Mouse (Mus musculus) hindlimb bud, embryonic 11.5 days (tissue): Measurements from ENCODE around the gene Slco4a1.

Source experiments
- DNase-seq: peaks from one replicate; pipeline ENCODE4 v3.0.0-alpha.2; 2012; ENCODE audit warnings: low read depth, low spot score; ENCODE audit errors: extremely low spot score

The Slco4a1 gene

GRCm38 (mm10) chr2:180501217-180501967 is 45.3 kb downstream of the Slco4a1 start:
- no peak for DNase-seq

GRCm38 (mm10) chr2:180506281-180506680 is 50.2 kb downstream of the Slco4a1 start:
- DNase-seq = no peak

- no peak for DNase-seq
Observed at GRCm38 (mm10) chr2:180508455-180509115, 52.5 kb downstream of the Slco4a1 start.

GRCm38 (mm10) chr2:180510867-180511266 is 54.8 kb downstream of the Slco4a1 start:
- DNase-seq = no peak

- peak; percentile 26 for DNase-seq
Observed at GRCm38 (mm10) chr2:180511875-180512661, 56.0 kb downstream of the Slco4a1 start.

- no peak for DNase-seq
Observed at GRCm38 (mm10) chr2:180513019-180513418, 57.0 kb downstream of the Slco4a1 start.

- DNase-seq = no peak
Observed at GRCm38 (mm10) chr2:180513835-180514234, 57.8 kb downstream of the Slco4a1 start.

- DNase-seq = no peak
Observed at GRCm38 (mm10) chr2:180521437-180522221, 65.6 kb downstream of the Slco4a1 start.

GRCm38 (mm10) chr2:180522825-180523224 is 66.8 kb downstream of the Slco4a1 start:
- DNase-seq = no peak
